Mouse (Mus musculus): Measurements from ENCODE around the gene Cyp4f39. TPM values are rescaled to one million over a fixed set of nuclear protein-coding genes. Genes with fewer than 3 reads are reported as not detected.
"Not testable (repeated sequence)": the region's sequence is repeated elsewhere in the genome, so short reads cannot be mapped to it uniquely, and the experiment has no call there.

The Cyp4f39 gene
- polyA plus RNA-seq, 1 experiment from 2014 or later, result 0.79 TPM

DNA sequence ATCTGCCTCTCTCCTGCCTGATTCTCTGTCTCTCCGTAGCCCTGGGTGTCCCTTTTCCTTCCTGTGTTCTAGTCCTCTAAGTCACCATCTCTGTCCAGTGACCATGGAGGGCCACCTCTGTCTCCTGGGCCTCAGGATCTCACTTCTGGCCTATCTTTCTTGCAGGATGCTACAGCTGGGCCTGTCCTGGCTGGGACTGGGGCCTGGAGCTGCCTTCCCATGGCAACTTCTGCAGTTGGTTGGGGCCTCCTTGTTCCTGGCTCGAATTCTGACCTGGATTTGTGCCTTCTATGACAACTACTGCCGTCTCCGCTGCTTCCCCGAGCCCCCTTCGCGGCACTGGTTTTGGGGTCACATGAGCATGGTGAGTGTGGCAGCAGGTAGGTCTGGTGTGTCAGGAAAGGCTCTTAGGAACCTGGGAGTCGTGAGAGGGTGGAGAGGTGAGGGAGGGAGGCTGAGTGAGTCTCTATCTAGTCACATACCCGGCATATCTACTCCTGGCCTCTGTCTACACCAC lies 54.3 kb downstream of the Cyp4f39 start:
- Histone ChIP-seq H3K9me3 (no peaks in the 10 kb centered on the region), H3K4me3 (peak overlapping the region; percentile 56), H3K9ac (peak overlapping the region; percentile 77), H3K36me3 (peaks cover 18% of the 10 kb centered on the region), H3K27me3 (no peaks in the 10 kb centered on the region), H3K27ac (peak overlapping the region; percentile 75), H3K4me2 (replicated peaks) (peak overlapping the region; percentile 89), H3K4me1 (peaks cover 10% of the 10 kb centered on the region)
- ATAC-seq (ENCODE audit: low FRiP score, low read depth), result no peak; the same call in 1 of the 2 replicates
- 39% methylated on average over 9 of the region's 9 CpGs for WGBS

DNA sequence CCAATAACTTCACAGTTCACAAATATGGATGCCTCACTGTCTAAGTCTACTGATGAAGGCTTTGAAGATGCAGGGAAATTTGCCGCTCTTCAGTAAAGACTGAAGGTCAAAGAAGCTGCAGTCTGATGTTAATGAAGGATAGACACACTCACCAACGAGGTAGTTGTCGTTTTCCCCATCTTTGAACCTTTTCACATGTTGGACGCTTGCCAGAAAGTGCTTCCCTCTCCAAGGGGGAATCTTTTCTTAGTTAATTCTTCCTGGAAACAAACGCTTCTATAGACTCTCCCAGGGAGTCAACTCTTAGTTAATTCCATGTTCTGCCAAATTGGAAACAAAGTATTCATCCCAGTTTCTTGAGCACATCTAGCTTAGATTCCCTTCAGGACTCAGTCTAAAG lies 63.6 kb downstream of the Cyp4f39 start:
- Histone ChIP-seq H3K4me1 (no peaks in the 10 kb centered on the region), H3K36me3 (peaks cover 27% of the 10 kb centered on the region), H3K27ac (no peak overlapping the region), H3K27me3 (no peaks in the 10 kb centered on the region), H3K9me3 (no peaks in the 10 kb centered on the region), H3K4me3 (no peak overlapping the region), H3K9ac (no peak overlapping the region), H3K4me2 (replicated peaks) (no peak overlapping the region)
- ATAC-seq (ENCODE audit: low FRiP score, low read depth), result no peak
- WGBS, result 81% methylated on average over 5 of the region's 5 CpGs

GRCm38 (mm10) chr17:32521981-32522380 lies 69.5 kb downstream of the Cyp4f39 start:
- Histone ChIP-seq H3K27ac (no peak overlapping the region), H3K4me1 (no peaks in the 10 kb centered on the region), H3K4me2 (replicated peaks) (no peak overlapping the region), H3K27me3 (no peaks in the 10 kb centered on the region), H3K9me3 (no peaks in the 10 kb centered on the region), H3K36me3 (peaks cover 67% of the 10 kb centered on the region), H3K9ac (no peak overlapping the region), H3K4me3 (no peak overlapping the region)
- 76% methylated on average over 5 of the region's 5 CpGs for WGBS
- no peak for ATAC-seq (ENCODE audit: low FRiP score, low read depth)

DNA sequence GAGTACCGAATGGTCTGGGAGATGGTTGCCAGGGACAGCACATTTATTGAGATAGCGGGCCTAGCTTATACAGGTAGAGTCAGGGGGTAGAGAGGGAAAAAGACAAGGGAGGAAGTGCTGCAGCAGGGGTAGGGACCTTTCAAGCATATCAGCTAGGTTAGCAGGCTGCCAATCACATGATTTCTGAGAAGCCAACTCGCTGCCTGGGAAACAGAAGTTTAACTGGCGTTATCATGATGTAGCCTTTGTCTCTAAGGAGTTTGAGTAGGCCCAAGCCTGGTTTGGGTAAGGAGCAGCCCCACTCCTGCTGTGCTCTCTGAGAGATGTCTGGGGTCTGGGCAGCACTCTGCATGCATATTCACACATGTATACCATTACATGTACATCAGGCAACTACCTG lies 69.9 kb downstream of the Cyp4f39 start:
- WGBS, result 94% methylated on average over 4 of the region's 4 CpGs
- Histone ChIP-seq H3K27me3 (no peaks in the 10 kb centered on the region), H3K4me3 (no peak overlapping the region), H3K36me3 (peaks cover 69% of the 10 kb centered on the region), H3K27ac (no peak overlapping the region), H3K9me3 (no peaks in the 10 kb centered on the region), H3K4me2 (replicated peaks) (no peak overlapping the region), H3K4me1 (no peaks in the 10 kb centered on the region), H3K9ac (no peak overlapping the region)
- no peak for ATAC-seq (ENCODE audit: low FRiP score, low read depth)

DNA sequence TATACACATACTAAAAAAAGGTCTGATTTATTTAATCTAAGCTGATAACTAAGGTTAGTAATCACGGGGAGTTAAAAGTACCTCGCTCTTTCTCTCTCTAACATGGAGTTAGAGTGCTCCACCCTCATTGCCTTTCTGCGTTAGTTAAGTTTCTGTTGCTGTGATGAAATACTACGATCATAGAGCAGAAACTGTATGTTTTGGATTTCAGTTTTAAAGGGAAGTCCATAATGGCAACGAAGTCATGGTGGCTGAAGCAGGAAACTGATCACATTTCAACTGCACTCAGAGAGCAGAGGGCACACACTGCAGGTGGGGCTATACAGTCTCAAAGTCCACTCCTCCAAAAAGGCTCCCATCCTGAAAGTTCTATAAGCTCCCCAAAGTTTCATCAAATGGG lies 70.3 kb downstream of the Cyp4f39 start:
- ATAC-seq (ENCODE audit: low FRiP score, low read depth), result no peak
- no peaks in the 10 kb centered on the region for H3K4me1 ChIP-seq
- no peak overlapping the region for H3K4me3 ChIP-seq
- no peak overlapping the region for H3K27ac ChIP-seq
- H3K9ac ChIP-seq, result no peak overlapping the region
- WGBS, result 92% methylated on average over 5 of the region's 5 CpGs
- H3K36me3 ChIP-seq, result peaks cover 67% of the 10 kb centered on the region
- H3K27me3 ChIP-seq, result no peaks in the 10 kb centered on the region
- H3K9me3 ChIP-seq, result no peaks in the 10 kb centered on the region
- no peak overlapping the region for H3K4me2 ChIP-seq (replicated peaks)

DNA sequence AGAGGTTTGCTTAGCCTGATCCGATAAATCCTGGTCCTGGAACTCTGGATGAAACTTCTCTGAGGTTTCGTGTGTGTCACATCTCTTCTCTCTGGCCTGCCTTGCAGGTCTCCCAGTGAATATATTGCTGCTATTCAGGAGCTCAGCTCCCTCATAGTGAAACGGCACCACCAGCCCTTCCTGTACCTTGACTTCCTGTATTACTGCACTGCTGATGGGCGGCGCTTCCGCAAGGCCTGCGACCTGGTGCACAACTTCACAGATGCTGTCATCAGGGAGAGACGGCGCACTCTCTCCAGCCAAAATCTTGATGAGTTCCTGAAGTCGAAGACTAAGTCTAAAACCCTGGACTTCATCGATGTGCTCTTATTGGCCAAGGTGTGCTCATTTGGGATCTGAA lies 71.4 kb downstream of the Cyp4f39 start:
- peaks cover 68% of the 10 kb centered on the region for H3K36me3 ChIP-seq
- 92% methylated on average over 11 of the region's 11 CpGs for WGBS

DNA sequence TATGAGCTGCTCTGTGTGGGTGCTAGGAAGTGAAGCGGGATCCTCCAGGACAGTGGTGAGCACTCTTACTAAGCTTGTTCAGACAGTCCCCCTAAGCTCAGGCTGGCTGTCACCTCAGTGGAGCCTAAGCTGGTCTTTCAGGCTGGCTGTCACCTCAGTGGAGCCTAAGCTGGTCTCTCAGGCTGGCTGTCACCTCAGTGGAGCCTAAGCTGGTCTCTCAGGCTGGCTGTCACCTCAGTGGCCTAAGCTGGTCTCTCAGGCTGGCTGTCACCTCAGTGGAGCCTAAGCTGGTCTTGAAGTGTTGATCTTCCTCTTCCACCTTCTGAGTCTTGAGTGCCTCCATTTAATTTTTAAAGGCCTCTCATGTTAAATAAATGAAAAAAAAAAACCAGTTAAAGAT lies 73.8 kb downstream of the Cyp4f39 start:
- H3K27me3 ChIP-seq; H3K4me3 ChIP-seq; H3K9ac ChIP-seq; H3K9me3 ChIP-seq; H3K27ac ChIP-seq; ATAC-seq (ENCODE audit: low FRiP score, low read depth); H3K4me2 ChIP-seq (replicated peaks); H3K4me1 ChIP-seq: not testable (repeated sequence)
- WGBS, result 91% methylated on average over 1 of the region's 1 CpGs
- peaks cover 53% of the 10 kb centered on the region for H3K36me3 ChIP-seq

More for the DNA sequence above, 71.4 kb downstream of the Cyp4f39 start:
- ATAC-seq (ENCODE audit: low FRiP score, low read depth), result no peak
- Histone ChIP-seq H3K4me1 (0 out of 2 replicates have a peak, but pooled peaks cover 7% of the 10 kb centered on the region), H3K4me2 (replicated peaks) (no peak overlapping the region), H3K9ac (no peak overlapping the region), H3K27me3 (no peaks in the 10 kb centered on the region), H3K9me3 (no peaks in the 10 kb centered on the region), H3K27ac (no peak overlapping the region), H3K4me3 (no peak overlapping the region)

- H3K4me3 ChIP-seq, result no peak overlapping the region
- H3K27ac ChIP-seq, result no peak overlapping the region
- no peak overlapping the region for H3K4me2 ChIP-seq (replicated peaks)
- no peak overlapping the region for H3K9ac ChIP-seq
- no peaks in the 10 kb centered on the region for H3K9me3 ChIP-seq
- H3K4me1 ChIP-seq, result 0 out of 2 replicates have a peak, but pooled peaks cover 7% of the 10 kb centered on the region
- no peaks in the 10 kb centered on the region for H3K27me3 ChIP-seq
- H3K36me3 ChIP-seq, result peaks cover 43% of the 10 kb centered on the region
- WGBS, result 83% methylated on average over 11 of the region's 11 CpGs
- ATAC-seq (ENCODE audit: low FRiP score, low read depth), result no peak
These were observed 75.2 kb downstream of the Cyp4f39 start for GRCm38 (mm10) chr17:32527748-32528147.

- Histone ChIP-seq H3K36me3 (peaks cover 35% of the 10 kb centered on the region), H3K27ac (no peak overlapping the region), H3K4me3 (no peak overlapping the region), H3K9me3 (no peaks in the 10 kb centered on the region), H3K4me2 (replicated peaks) (peak overlapping the region; percentile 44), H3K9ac (peak overlapping the region; percentile 39; the same call in 1 of the 2 replicates), H3K4me1 (0 out of 2 replicates have a peak, but pooled peaks cover 7% of the 10 kb centered on the region), H3K27me3 (no peaks in the 10 kb centered on the region)
- 0 out of 2 replicates have a peak, but pooled peaks have one; percentile 36 for ATAC-seq (ENCODE audit: low FRiP score, low read depth)
- WGBS, result 15% methylated on average over 26 of the region's 26 CpGs
These were observed 76.2 kb downstream of the Cyp4f39 start for GRCm38 (mm10) chr17:32528408-32529337.

DNA sequence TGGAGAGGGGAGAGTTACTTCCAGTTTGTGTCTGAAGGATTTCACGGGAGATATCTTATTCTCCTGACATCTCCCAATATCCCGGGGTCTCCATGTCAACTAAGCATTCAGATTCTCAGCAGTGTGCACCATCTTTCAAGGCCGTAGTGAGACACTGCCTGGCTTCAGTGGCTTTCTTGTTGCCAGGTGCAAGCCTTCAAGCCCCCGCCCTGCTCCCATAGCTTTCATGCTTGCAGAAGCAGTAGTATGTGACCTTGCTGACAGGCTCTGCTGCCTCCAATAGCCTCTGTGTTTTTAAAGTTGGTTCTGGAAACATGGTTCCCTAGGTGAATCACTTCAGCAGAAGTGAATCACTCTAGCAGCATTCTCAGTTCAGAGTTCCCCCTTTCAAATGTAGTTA lies 79.8 kb downstream of the Cyp4f39 start:
- H3K27ac ChIP-seq; H3K36me3 ChIP-seq; ATAC-seq (ENCODE audit: low FRiP score, low read depth); H3K27me3 ChIP-seq; H3K4me2 ChIP-seq (replicated peaks); H3K9me3 ChIP-seq; H3K9ac ChIP-seq; H3K4me3 ChIP-seq: not testable (repeated sequence)
- peaks cover 17% of the 10 kb centered on the region for H3K4me1 ChIP-seq
- WGBS, result 78% methylated on average over 4 of the region's 4 CpGs

- 83% methylated on average over 6 of the region's 6 CpGs for WGBS
- no peaks in the 10 kb centered on the region for H3K27me3 ChIP-seq
- no peak for ATAC-seq (ENCODE audit: low FRiP score, low read depth)
These were observed 81.5 kb downstream of the Cyp4f39 start for GRCm38 (mm10) chr17:32534068-32534467.

DNA sequence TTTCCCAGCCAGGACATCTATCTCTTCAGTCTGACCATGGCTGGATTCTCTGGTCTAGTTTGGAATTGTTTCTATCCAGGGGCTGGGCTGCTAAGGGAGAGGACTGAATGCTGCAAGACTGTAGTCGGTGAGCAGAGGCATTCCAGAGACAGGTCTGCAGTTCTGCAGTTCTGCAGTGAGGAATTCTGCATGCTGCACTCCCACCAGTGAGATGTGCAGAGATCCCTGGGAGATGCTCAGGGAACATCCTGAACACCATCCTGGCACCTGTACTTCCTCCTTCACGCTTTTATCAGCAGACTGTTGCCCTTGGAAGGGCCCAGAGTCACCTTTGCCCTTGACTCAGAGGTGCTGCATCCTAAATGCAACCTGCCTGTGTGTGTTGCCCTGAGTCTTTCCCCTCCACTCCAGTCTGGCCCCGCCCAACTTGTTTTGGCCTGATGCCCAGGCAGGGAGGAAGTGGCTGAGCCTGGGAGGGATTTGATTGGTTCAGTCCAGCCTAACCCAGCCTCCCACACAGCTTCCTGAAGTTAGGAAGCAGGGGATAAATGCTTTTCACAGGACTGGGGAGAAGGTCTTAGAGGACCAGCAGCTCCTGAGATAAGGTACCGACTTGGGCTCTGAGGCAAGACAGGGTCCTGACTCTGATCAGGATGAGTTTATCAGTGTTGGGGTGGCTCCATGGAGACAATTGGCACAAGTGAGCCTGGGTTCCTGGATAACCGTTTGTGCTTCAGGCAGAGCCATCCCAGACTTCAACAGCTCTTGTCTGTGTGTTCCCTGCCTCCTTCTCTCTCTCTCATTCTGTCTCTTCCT lies 83.7 kb downstream of the Cyp4f39 start, which contains the start of gene Cyp4f16:
Gene Cyp4f16 (plus strand): TSS at position 508 of the 816 bp plus-strand sequence.
- H3K4me2 ChIP-seq (replicated peaks), result peak within 1 kb of the TSS; percentile 73
- H3K4me1 ChIP-seq, H3K36me3 ChIP-seq, H3K9me3 ChIP-seq, H3K27me3 ChIP-seq: not testable (repeated sequence)
- ATAC-seq (ENCODE audit: low FRiP score, low read depth), result peak; percentile 98
- 0 out of 2 replicates have a peak within 1 kb of the TSS, but pooled peaks have one; percentile 28 for H3K27ac ChIP-seq
- peak within 1 kb of the TSS; percentile 59 for H3K4me3 ChIP-seq
- peak within 1 kb of the TSS; percentile 70 for H3K9ac ChIP-seq
- 5% methylated on average over 5 of the region's 5 CpGs for WGBS

More at GRCm38 (mm10) chr17:32534068-32534467, 81.5 kb downstream of the Cyp4f39 start:
- H3K9ac ChIP-seq, result no peak overlapping the region
- no peak overlapping the region for H3K4me2 ChIP-seq (replicated peaks)
- no peak overlapping the region for H3K27ac ChIP-seq
- no peak overlapping the region for H3K4me3 ChIP-seq
- H3K4me1 ChIP-seq, result peaks cover 10% of the 10 kb centered on the region
- H3K36me3 ChIP-seq, result no peaks in the 10 kb centered on the region
- no peaks in the 10 kb centered on the region for H3K9me3 ChIP-seq
